Comparison of ENCODE assay signal across 2 mouse cellular contexts in the genomic region with DNA sequence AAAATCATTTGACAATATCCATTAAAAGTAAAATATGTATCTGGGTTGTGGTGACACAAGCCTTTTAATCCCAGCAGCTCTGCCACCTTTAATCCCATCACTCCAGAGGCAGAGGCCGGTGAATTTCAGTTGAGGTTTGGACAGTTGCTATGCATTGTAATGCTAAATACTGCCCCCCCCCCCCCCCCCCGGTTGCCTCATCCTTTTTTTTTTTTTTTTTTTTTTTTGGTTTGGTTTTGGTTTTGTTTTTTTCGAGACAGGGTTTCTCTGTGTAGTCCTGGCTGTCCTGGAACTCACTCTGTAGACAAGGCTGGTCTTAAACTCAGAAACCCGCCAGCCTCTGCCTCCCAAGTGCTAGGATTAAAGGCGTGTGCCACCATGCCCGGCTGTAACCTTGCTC. TPM values are rescaled to one million over a fixed set of nuclear protein-coding genes. Genes with fewer than 3 reads are reported as not detected.
"Had no signal": no experiment of that assay in that cellular context is flagged by ENCODE, and none has a peak within 500 bp of the region (broad histone marks: within the 10 kb centered on the region; RNA-seq: fewer than 3 reads in every experiment).

No protein-coding gene starts in this region.

RNA-seq across cellular contexts. Expression of gene Cth, which starts 8.3 kb away (rescaled TPM):
- total RNA-seq: hematopoietic stem cell, adult 5-6 weeks had no signal
- polyA plus RNA-seq: inflammation-experienced regulatory T-cells, adult 6 months had no signal
